Mouse (Mus musculus) spleen, adult 12 weeks (tissue): ENCODE results near the gene Recql5.
"Not testable (repeated sequence)": the region's sequence is repeated elsewhere in the genome, so short reads cannot be mapped to it uniquely, and the experiment has no call there.

ENCODE experiments used
- DNase-seq: peaks from one replicate; pipeline ENCODE4 v3.0.0; 2022; ENCODE audit warnings: low spot score

The Recql5 gene

GRCm38 (mm10) chr11:115863895-115864294, 69.4 kb downstream of the Recql5 start:
- DNase-seq: no peak

- DNase-seq: peak; percentile 73
Measured at GRCm38 (mm10) chr11:115859143-115859945, 73.9 kb downstream of the Recql5 start.

DNA sequence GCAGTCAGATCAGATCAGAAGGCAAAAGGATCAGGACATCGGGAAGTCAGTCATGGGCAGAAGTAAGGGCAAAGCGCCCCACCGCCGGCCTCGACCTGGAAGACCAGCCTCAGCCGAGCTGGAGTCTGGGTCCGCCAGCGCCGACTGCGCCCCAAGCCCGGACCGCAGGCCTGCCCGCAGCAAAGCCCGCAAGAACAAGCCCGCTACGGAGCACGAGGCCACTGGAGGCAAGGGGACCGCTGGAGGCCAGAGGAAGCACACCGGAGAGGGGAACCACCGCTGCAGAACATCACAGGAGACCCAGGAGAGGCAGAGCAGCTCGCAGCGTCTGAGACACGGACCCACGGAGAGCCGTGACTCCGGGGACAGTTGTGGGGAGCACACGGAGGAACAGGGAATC, 74.9 kb downstream of the Recql5 start, which contains the start of gene Myo15b:
Gene Myo15b (plus strand): TSS at position 53 of the 400 bp plus-strand sequence.
- no peak for DNase-seq

GRCm38 (mm10) chr11:115857936-115858335, 75.3 kb downstream of the Recql5 start:
- no peak for DNase-seq

- not testable (repeated sequence) for DNase-seq
Measured at GRCm38 (mm10) chr11:115857146-115857545, 76.1 kb downstream of the Recql5 start.

- DNase-seq: no peak
Measured at GRCm38 (mm10) chr11:115854674-115855073, 78.6 kb downstream of the Recql5 start.

DNA sequence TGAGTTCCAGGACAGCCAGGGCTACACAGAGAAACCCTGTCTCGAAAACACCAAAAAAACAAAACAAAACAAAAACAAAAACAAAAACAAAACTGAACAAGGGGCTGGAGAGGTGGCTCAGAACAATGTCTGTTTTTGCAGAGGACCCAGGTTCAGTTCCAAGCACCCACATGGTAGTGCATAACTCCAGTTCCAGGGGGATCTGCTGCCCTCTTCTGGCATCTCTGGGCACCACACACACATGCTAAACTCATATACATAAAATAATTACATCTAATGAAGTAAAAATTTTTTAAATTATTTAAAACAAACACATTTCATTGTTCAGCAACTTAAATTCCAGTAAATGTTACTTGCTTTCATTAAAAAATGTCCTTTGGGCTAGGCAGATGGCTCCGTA, 87.5 kb downstream of the Recql5 start:
- DNase-seq: no peak

DNA sequence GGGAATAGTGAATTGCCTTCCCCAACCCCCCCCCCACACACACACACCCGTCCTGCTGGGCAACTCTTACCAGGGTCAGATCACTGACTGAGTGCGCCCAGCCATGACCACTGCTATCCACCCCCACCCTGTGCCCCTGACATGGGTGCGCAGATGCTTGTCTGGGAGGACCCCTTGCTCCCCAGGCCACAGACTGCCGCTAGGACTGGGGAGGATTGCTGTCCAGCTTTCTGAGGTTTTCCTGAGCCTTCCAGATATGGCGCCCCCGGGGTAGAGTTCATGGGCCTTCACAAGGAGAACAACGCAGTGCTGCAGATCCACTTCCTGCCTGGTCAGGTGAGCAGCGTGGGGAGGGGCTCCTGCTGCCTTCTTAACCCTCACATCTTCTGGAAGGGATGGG, 89.0 kb downstream of the Recql5 start:
- no peak for DNase-seq

DNA sequence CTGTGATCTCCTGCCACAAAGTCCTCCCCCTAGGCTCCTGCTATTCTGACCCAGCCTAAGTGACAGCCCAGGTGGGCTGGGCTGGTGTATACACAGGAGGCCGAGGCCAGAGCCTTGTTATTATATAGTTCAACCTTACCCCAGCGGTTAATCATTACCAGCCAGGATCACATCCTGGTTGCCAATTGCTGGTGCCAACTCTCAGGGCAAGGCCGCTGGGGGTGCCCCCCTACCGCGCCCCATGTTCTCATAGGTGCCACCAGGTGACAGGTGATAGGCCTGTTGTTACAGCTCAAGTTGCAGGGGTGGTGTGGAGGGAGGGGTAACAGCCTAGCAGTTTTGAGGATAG, 89.4 kb downstream of the Recql5 start:
- no peak for DNase-seq

- DNase-seq: no peak
Measured at GRCm38 (mm10) chr11:115843141-115843890, 90.0 kb downstream of the Recql5 start.
